Mouse (Mus musculus) MEL-GATA-1-ER (cell line): Measurements from ENCODE around the gene Ube2e3.

Experiments used
- DNase-seq: peaks from one replicate; pipeline ENCODE4 v3.0.0-alpha.2; 2012; ENCODE audit warnings: low read depth; ENCODE audit errors: extremely low read depth

The Ube2e3 gene

DNA sequence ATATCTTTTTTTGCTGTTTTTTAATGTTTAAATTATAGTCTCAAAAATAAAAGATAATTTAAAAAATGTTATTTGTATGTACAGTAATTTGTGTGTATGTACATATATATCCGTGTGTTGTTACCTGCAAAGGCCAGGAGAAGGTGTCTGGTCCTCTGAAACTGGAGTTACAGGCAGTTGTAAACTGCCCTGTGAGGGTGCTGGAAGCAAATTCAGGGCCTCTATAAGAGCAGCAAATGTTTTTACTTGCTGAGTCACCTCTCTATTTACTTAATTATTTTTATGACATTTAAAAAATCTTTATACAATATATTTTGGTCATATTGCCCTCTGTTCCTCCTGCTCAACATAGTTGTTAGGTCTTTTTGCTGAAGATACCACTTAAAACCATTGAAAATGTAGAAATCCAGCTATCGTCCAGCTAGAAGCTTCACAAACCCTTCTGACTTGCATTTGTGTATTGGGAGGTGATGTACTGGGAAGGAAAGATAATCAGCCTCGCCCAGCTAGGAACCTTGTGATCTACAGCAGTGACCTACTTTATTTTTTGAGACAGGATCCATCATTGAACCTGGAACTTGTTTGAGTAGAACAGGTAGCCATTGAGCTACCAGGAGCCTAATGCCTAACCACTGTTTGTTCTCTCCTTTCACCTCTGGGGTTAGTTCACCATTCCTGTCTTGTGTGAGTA is 15.0 kb downstream of the Ube2e3 start:
- no peak for DNase-seq

DNA sequence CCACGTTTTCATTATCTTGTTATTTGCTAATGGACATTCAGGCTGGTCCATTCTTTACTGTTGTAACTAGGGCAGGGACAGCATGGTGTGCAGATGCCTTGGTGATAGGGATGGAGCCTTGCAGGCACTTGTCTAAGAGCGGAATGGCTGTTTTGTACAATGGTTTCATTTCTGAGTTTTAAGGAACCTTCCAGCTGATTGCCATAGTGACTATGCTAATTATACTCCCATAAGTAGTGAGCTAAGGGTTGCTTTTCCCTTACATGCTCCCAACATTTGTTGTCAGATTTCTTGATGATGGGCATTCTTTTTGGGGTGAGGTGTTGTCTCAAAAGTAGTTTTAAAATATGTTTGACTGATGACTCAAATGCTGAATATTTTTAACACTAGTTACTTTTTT is 18.5 kb downstream of the Ube2e3 start:
- DNase-seq = no peak

DNA sequence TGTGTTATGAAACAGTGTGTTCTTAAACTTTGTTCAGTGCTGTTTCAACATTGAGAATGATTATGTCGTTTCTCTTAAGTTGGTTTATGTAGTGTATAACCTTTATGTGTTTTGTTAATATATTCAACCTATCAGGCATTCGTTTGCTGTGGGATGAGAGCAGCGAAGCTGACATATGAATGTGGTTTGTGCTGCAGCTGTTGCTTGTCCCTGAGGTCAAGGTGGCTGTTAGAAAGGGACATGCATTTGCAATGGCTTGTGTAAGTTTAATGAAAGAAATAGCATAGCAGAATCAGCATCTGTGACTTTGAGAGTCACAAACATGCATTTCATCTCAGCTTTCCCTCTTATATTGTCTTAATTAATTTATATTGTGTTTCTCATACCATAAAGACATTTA is 20.3 kb downstream of the Ube2e3 start:
- no peak for DNase-seq

DNA sequence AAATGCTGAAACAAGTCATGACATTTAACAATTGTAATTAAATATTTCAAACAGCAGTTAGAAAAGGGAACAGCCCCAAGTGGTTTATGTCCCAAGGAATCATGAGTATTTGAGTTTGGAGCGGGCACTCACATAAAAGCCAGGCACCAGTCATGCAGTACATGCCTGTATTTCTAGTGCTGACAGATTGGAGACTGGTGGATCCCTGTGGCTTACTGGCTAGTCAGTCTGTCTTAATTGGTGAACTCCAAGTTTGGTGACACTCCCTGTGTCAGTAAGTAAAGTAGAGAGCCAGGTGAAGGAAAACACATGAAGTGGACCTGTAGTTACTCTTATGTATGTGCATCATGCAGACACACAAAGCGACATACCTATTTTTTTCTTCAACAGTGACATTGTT is 27.3 kb downstream of the Ube2e3 start:
- DNase-seq = no peak

DNA sequence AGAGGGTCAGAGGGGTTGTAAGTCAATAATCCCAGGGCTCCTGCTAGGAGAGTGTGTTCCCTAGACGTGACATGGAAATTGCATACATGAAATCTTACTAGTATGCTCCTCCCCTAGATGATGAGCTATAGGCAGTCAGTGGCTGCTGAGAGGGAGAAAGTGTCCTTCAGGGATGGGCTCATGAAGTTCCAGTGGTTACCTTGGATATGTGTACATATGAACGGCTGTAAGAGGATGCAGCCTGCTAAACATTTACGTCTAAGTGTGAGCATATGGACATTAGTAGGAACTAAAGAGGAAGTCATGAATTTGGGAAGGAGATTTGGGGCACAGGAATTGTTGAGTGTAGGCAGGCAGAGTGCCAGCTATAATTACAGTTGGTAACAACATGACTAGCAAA is 38.0 kb downstream of the Ube2e3 start:
- no peak for DNase-seq

DNA sequence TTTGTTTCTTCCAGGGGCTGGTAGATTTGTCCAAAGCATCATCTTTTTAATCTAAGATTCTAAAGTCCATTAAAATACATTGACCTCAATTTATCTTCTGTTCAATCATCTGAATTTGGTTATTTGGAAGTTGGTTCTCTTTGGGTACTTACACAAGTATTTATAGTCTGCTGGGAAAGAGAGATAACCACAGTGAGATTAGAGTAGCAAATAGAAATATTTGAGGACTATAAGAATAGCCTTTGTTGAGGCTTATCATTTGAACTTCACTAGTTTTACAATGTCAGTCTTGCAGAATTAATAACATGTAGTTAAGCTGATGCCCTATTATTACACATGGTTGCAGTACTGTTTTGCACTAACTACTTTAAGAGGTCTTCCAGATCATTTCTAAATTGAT is 43.6 kb downstream of the Ube2e3 start:
- DNase-seq = no peak

DNA sequence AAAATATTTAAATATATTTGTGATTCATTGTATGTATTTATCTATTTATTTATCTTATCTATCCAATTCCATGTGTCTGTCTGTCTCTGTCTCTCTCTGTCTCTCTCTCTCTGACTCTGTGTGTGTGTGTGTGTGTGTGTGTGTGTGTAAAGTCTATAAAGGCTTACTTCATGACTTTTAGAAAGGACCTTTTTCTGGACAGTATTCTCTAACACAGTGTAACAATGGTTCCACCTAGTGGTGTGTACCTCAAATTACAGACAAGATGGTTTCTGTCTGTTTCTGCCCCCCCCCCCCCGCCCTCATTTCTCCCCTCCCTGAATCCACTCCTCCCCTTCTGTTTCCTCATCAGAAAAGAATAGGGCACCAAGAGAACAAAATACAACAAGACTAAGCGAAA is 46.9 kb downstream of the Ube2e3 start:
- no peak for DNase-seq

DNA sequence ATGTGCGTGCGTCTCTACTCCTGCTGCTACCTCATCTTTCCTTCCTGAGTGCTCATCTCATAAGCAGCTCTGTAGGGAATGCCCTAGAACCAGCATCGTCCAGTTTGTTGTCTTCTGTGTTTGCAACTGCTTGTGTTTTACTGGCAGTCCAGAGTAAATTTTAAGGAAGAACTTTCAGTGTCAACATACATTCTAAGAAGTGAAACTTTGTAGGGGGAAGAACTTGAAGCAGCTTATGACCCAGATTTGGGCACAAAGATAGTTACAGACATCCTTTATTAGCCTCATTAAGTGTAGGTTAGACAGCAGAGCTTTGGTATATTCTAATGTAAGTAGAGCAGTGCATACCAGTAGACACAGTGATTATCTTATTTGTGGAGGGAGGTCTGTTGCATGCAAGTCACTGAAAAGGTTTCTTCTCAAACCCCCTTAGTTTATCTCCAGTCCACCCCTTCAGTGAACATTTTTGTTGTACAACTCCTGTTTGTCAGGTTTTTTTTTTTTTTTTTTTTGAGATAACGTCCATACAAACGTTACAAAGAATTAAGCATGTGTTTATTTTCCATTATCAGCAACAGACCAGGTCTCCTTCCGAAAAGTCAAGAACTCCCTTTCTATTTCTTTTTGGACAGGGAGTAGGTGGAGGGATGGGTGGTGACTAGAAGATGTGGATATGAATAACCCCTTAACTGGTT is 55.2 kb downstream of the Ube2e3 start:
- no peak for DNase-seq

DNA sequence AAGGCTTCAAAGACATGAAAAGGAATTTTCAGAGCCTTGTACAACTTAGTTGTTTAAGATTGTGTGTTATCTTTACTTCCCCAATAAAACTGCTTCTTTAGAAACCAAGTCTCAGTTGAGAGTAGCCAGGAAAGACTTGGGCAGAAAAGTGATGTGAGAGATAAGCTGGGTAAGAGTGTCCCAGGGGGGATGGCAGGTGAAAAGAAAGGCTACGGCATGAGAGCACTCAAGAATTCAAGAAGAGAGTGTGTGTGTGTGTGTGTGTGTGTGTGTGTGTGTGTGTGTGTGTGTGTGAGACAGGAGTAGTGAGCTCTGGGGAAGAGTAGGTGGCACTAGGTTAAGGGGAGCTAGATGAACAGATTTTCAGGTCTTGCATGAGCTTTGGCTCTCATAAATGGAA is 57.9 kb downstream of the Ube2e3 start:
- DNase-seq = no peak

DNA sequence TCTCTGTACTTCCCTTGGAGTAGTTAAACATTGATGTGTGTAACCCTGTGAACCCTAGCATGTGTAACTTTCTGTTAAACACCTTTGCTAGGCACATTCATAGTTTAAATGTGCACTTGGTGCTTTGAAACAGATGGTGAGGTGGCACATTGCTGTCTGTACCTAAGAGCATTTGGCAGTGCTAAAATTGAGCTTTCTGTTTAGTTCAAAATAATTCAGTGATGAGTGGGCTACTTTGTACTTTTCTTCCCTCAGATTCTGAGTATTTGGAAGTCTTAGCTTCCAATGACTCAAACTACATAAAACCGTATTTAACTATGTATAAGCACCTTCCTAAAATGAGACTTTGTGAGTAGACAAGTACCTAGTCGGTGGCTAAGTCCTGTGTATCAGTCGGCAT is 59.7 kb downstream of the Ube2e3 start:
- no peak for DNase-seq

DNA sequence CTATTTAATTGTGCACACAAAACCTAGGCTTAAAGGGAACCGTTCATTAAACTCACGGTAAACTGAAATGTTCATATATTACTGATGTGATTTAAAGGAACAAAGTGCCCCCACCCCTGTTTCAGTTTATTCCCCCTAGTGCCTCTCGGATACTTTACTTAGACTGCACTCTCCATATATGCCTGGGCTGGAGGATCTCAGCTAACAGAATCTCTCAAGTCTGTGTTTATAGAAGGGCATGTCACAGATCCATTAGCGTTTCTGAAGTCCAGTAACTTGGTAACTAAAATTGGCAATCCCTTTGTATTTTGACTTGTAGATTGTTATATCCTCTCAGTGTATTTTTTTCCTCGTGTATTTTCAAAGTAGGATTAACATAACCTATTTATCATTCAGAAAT is 60.2 kb downstream of the Ube2e3 start:
- DNase-seq = no peak

DNA sequence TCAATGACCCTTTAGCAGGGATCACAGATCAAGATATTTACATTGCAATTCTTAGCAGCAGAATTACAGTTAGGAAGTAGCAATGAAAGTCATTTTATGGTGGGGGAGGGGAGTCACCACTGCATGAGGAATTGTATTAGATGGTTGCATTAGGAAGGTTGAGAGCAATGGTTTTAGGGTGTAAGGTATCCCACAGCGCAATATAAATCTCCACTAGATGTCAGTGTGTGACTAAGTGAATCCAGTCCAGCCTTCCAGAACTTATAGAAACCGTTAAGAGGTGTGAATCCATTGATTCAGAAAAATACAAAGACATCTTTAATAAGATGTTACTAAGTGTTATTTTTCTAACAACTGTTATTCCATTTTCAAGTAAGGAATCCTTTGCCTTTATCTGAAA is 63.4 kb downstream of the Ube2e3 start:
- peak; percentile 19 for DNase-seq

DNA sequence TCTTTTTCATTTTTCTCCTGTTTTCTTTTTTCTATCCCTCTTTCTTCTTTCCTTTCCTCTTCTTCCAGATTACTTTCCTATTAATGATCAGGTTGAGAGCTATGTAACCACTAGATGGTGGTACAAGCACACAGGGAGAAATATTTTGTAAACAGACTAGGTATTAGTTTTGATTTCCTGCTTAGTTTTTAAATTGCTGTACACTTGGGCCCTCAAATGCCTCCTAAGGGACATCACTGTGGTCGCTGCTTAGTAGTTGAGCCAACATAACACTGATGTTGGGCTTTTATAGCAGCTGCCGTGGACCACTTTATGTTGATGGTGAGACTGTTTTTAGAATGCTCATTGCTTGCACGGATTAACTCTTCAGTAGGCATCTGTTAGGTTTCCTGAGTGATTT is 91.5 kb downstream of the Ube2e3 start:
- DNase-seq = peak; percentile 33

DNA sequence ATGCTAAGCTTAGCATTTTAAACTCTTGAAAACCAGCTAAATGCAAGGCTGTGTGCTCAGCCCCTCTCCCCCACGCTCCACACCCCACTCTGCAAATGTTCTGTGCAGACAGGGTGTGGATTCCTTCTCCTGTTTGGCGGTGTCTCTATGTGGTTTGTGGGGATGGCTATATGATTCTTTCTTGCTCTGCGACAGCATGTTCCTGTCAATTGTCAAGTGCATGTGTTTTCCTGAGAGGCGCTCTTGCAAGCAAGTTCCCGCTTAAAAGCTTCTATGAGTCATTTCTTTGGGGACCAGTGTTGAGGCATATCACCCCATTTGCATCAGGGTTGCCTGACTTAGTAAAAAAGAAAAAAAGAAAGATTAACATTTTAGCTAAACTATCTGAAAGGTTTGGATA is 92.4 kb downstream of the Ube2e3 start:
- no peak for DNase-seq

DNA sequence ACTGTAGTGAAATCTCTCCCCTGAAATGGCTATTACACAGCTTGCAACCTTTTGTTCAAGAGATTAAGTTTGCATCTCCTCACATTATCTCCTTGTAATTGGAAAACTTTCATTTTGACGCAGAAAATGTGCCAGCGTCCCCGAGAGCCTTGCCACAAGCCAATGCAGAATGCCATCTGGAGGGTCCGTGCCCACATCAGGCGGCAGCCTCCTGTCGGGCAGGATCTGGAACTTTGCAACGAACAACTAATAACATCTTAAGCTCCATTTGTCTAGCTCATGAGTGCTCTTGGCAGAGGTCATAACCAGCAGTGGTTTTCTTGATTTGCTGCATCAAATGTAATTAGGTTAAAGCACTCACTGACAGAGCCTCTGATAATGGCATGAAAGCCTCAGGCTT is 93.1 kb downstream of the Ube2e3 start:
- DNase-seq = no peak

DNA sequence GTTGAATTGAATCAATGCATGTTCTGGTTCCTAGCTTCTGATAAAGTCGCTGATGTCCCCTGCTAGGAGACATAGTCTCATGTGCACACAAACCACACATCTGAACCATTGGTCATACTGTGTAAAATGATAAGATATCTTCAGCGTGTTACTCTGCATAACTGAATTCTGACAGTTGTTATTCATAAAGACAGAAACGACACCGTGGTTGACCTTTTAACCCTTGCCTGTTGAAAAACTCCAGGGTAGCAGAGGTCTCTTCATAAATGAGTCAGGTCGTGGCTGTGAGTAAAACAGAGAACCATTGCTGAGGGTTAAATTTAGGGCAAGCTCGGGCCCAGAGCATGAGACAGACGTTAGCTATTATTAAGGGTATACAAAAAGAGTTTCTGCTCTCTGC is 93.7 kb downstream of the Ube2e3 start:
- no peak for DNase-seq

DNA sequence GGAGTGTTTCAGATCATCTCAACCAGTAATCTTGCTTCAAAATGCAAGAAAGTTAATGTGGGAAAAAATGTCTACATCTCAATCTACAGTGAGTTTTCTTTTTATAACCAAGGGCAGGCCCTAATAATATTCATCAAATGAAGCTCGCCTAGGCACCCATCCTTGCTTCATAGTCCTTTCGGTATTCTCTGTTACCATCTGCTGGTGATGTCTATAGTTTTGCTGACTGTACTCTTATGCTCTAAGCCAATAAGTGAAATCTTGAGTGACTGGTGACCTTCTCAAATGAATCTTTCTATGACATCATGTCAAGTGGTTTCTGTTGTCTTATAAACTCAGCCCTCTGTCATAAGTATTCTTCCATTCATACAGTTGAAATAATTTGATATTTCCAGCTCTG is 97.1 kb downstream of the Ube2e3 start:
- no peak for DNase-seq

DNA sequence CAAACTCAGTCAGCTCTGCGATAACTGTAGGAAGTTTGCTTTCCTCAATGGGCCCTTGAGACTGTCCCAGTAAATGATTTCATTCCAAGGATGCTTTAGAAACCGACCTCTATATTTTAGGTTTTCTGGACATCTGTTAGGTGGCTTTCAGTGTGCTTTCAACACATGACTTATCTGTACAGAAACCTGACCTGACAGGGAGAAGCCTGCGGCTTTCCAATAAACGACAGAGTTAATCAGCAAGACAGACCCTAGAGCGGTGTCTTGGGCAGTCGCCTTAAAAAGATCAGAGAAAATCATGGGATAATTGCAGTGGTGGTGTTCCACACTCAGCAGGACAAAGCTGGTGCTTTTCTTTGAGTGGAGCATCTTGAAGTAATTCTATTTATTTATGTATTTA is 97.5 kb downstream of the Ube2e3 start:
- DNase-seq = no peak

DNA sequence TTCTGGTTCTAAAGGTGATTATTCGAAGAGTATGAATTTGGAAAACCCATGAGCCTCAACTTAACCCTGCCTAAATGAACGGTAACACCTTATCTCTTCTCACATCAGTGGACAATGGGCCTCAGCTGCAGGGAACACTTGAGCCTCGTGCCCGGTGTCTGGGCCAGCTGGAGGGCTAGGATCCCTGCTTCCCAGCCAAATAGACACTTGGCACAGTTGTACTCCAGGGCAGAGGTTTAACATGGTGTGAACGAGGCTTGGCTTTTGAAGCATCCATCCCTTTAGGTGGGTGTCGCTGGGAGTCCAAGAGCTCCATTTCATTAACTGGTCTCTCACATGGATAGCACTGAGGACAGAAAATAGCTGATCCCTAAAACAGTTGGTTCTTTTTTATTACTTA is 102.2 kb downstream of the Ube2e3 start:
- DNase-seq = no peak
